Mouse (Mus musculus): ENCODE measurements around the gene Arsa.

DNA sequence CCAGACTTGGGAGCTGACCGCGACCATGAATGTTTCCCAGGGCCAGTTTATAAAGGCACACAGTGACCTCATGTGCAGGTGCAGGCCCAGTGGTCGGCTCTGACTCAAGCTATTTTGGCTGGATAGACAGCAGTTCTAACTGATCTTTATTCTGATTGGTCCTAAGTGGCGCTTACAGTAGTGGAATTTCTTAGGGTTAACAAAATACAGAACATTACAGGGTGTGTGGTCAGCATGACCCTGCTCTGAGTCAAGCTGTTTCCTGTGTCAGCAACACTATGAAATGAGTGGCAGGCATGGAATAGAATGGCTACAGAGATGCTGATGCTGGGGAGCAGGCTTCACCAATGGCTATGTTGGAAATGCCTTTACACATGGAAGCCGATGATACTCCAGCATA, 41.3 kb downstream of the Arsa start:
- TF ChIP-seq CTCF (IDR thresholded peaks at IDR 0.05; ENCODE audit: borderline replicate concordance, insufficient read depth, low read length) (no peak), POLR2A (IDR thresholded peaks at IDR 0.05; ENCODE audit: low read depth, low read length) (no peak)

Measured in embryonic fibroblast, embryonic 13.5 days (primary cell).